Mouse (Mus musculus) midbrain, postnatal 0 days (tissue): Measurements from ENCODE around the gene Enpp3. TPM values are rescaled to one million over a fixed set of nuclear protein-coding genes. Genes with fewer than 3 reads are reported as not detected.

Source experiments
- ATAC-seq: fragments of 200-750 bp; cut with Nextera tagmentation; 2 replicates; pipeline ENCODE4 v1.8.0; 2017; ENCODE audit warnings: moderate number of reproducible peaks, mild to moderate bottlenecking, moderate TSS enrichment, moderate library complexity; ENCODE audit not compliant: low FRiP score
- DNase-seq: peaks from one replicate; pipeline ENCODE4 v3.0.0-alpha.2; 2015; ENCODE audit warnings: low spot score
- H3K27ac ChIP-seq: fragments of 300-500 bp; sonication (generic); 2 replicates; pipeline ENCODE4 v1.5.1; 2014; ENCODE audit warnings: low read depth, mild to moderate bottlenecking, low read length, mixed read lengths
- H3K27me3 ChIP-seq: fragments of 300-500 bp; sonication (generic); 2 replicates; pipeline ENCODE4 v1.6.1; 2014; ENCODE audit warnings: low read length, control low read depth, mixed read lengths; ENCODE audit not compliant: insufficient read depth
- H3K36me3 ChIP-seq: fragments of 300-500 bp; sonication (generic); 2 replicates; pipeline ENCODE4 v1.6.1; 2014; ENCODE audit warnings: low read length, control low read depth, mixed read lengths; ENCODE audit not compliant: insufficient read depth
- H3K4me1 ChIP-seq: fragments of 300-500 bp; sonication (generic); 2 replicates; pipeline ENCODE4 v1.6.1; 2014; ENCODE audit warnings: mild to moderate bottlenecking, control low read depth, antibody characterized with exemption, low read length, mixed read lengths; ENCODE audit not compliant: insufficient read depth
- H3K4me2 ChIP-seq: fragments of 300-500 bp; sonication (generic); 2 replicates; pipeline ENCODE4 v1.6.1; 2014; ENCODE audit warnings: low read depth, mild to moderate bottlenecking, low read length, mixed read lengths; ENCODE audit not compliant: poor library complexity, severe bottlenecking
- H3K4me3 ChIP-seq: fragments of 300-500 bp; sonication (generic); 2 replicates; pipeline ENCODE4 v1.5.1; 2014; ENCODE audit warnings: low read depth, mild to moderate bottlenecking, low read length, moderate library complexity
- H3K9ac ChIP-seq: fragments of 300-500 bp; sonication (generic); replicated peaks from 2 replicates; pipeline ENCODE4 v1.6.1; 2014; ENCODE audit warnings: mild to moderate bottlenecking, low read length, moderate library complexity, mixed read lengths; ENCODE audit not compliant: poor library complexity, severe bottlenecking
- H3K9me3 ChIP-seq: fragments of 300-500 bp; sonication (generic); 2 replicates; pipeline ENCODE4 v1.6.1; 2016; ENCODE audit warnings: low read length, control low read depth
- CTCF ChIP-seq: IDR thresholded peaks from 2 replicates; pipeline ENCODE4 v1.5.1; 2016; ENCODE audit warnings: antibody characterized with exemption, mild to moderate bottlenecking
- WGBS: fragments of 180-500 bp; shearing (Covaris S2); extraction: QIAGEN DNeasy Blood & Tissue Kit; methylation state at CpG from one replicate; pipeline ENCODE4 v1.1.7; 2014; 5-methylcytosine and 5-hydroxymethylcytosine counted together
- polyA plus RNA-seq: library from polyadenylated mRNA; unstranded; fragments of >200 nt; fragmentation: Nextera tagmentation; extraction: Ambion mirVana; gene quantifications from 2 replicates; pipeline ENCODE4 v1.2.1, GENCODE M21; 2015
- total RNA-seq: library from RNA; depleted of rRNA; stranded (reverse); fragments of >200 nt; gene quantifications from 2 replicates; pipeline ENCODE4 v1.2.3, GENCODE M21; 2014

Enpp3 gene
- total and polyA plus RNA-seq, 2 experiments from 2014 or later: 1.2 to 1.6 TPM

- no peaks in the 10 kb centered on the region for H3K9me3 ChIP-seq
- DNase-seq: no peak
- H3K4me3 ChIP-seq: no peak overlapping the region
- H3K27me3 ChIP-seq: no peaks in the 10 kb centered on the region
- H3K9ac ChIP-seq: no peak overlapping the region
- no peak overlapping the region; the same call in 1 of the 2 replicates for H3K4me2 ChIP-seq
- no peak for ATAC-seq
- no peak overlapping the region for H3K27ac ChIP-seq
- no peak for TF ChIP-seq CTCF
- H3K4me1 ChIP-seq: no peaks in the 10 kb centered on the region
- no peaks in the 10 kb centered on the region for H3K36me3 ChIP-seq
- 73% methylated on average over 7 of the region's 7 CpGs for WGBS
Measured at GRCm38 (mm10) chr10:24825456-24826081, 17.1 kb downstream of the Enpp3 start.

- Histone ChIP-seq H3K4me2 (no peak overlapping the region), H3K9me3 (no peaks in the 10 kb centered on the region), H3K27me3 (no peaks in the 10 kb centered on the region), H3K27ac (no peak overlapping the region), H3K36me3 (no peaks in the 10 kb centered on the region), H3K9ac (no peak overlapping the region), H3K4me1 (no peaks in the 10 kb centered on the region), H3K4me3 (no peak overlapping the region)
- ATAC-seq (no peak), DNase-seq (no peak)
- no peak for TF ChIP-seq CTCF
- WGBS: 85% methylated on average over 8 of the region's 8 CpGs
Measured at GRCm38 (mm10) chr10:24824621-24825020, 18.0 kb downstream of the Enpp3 start.

GRCm38 (mm10) chr10:24823697-24824535, 18.7 kb downstream of the Enpp3 start:
- no peak overlapping the region for H3K27ac ChIP-seq
- DNase-seq: no peak
- no peak overlapping the region for H3K9ac ChIP-seq
- no peaks in the 10 kb centered on the region for H3K36me3 ChIP-seq
- H3K9me3 ChIP-seq: no peaks in the 10 kb centered on the region
- no peaks in the 10 kb centered on the region for H3K4me1 ChIP-seq
- H3K27me3 ChIP-seq: no peaks in the 10 kb centered on the region
- no peak for ATAC-seq
- 77% methylated on average over 16 of the region's 16 CpGs for WGBS
- H3K4me2 ChIP-seq: no peak overlapping the region
- TF ChIP-seq CTCF: no peak
- no peak overlapping the region for H3K4me3 ChIP-seq

GRCm38 (mm10) chr10:24823265-24823664, 19.4 kb downstream of the Enpp3 start:
- TF ChIP-seq CTCF: no peak
- DNase-seq: no peak
- no peaks in the 10 kb centered on the region for H3K4me1 ChIP-seq
- no peaks in the 10 kb centered on the region for H3K36me3 ChIP-seq
- no peak overlapping the region for H3K4me2 ChIP-seq
- H3K27ac ChIP-seq: no peak overlapping the region
- ATAC-seq: no peak
- no peak overlapping the region for H3K9ac ChIP-seq
- 49% methylated on average over 1 of the region's 1 CpGs for whole genome bisulfite sequencing
- H3K9me3 ChIP-seq: no peaks in the 10 kb centered on the region
- H3K27me3 ChIP-seq: no peaks in the 10 kb centered on the region
- H3K4me3 ChIP-seq: no peak overlapping the region

- Histone ChIP-seq H3K4me3 (no peak overlapping the region), H3K4me2 (no peak overlapping the region), H3K9me3 (no peaks in the 10 kb centered on the region), H3K4me1 (no peaks in the 10 kb centered on the region), H3K36me3 (no peaks in the 10 kb centered on the region), H3K27ac (no peak overlapping the region), H3K9ac (no peak overlapping the region), H3K27me3 (no peaks in the 10 kb centered on the region)
- ATAC-seq: no peak
- DNase-seq: no peak
- no peak for TF ChIP-seq CTCF
- 88% methylated on average over 1 of the region's 1 CpGs for WGBS
Measured at GRCm38 (mm10) chr10:24822842-24823241, 19.8 kb downstream of the Enpp3 start.

GRCm38 (mm10) chr10:24821990-24822676, 20.5 kb downstream of the Enpp3 start:
- H3K27ac ChIP-seq: no peak overlapping the region
- no peak for TF ChIP-seq CTCF
- WGBS: 86% methylated on average over 4 of the region's 4 CpGs
- H3K4me3 ChIP-seq: no peak overlapping the region
- H3K4me2 ChIP-seq: no peak overlapping the region
- H3K27me3 ChIP-seq: no peaks in the 10 kb centered on the region
- DNase-seq: no peak
- H3K9ac ChIP-seq: no peak overlapping the region
- H3K9me3 ChIP-seq: no peaks in the 10 kb centered on the region
- no peak for ATAC-seq
- no peaks in the 10 kb centered on the region for H3K36me3 ChIP-seq
- H3K4me1 ChIP-seq: no peaks in the 10 kb centered on the region
